Mouse (Mus musculus): Measurements from ENCODE around the gene Dedd2.

Dedd2 gene

DNA sequence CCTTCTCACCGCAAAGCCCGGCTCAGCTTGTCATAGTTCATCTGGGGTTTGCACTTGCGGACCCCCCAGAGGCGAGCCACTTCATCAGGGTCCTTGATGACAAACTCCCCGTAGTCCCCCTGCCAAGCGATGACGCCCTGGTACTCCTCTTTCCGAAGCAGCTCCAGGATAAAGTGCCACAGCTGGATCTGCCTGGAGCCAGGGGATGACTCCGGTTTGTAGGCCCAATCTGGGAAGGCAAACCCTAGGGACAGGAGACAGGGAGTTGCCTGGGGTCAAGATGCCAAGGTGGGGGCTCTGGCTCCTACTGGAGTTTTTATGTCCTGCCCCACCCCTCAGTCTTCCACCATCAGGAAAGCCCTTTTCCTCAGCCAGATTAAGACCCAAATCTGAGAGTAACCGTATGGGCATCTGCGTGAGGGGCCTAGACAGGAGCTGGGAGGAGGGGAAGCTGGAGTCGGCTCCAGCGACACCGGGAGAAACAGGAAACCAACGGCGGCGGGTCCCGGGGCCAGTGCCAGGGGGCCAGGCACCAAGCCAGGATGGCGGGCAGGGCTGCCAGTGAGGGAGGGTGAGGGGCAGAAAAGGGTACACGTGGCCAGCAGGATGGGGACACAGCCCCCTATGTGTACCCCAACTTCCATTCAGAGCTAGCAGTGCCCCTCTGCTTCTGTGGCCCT lies 25.8 kb upstream of the Dedd2 start:
- peak; percentile 82 for DNase-seq

DNA sequence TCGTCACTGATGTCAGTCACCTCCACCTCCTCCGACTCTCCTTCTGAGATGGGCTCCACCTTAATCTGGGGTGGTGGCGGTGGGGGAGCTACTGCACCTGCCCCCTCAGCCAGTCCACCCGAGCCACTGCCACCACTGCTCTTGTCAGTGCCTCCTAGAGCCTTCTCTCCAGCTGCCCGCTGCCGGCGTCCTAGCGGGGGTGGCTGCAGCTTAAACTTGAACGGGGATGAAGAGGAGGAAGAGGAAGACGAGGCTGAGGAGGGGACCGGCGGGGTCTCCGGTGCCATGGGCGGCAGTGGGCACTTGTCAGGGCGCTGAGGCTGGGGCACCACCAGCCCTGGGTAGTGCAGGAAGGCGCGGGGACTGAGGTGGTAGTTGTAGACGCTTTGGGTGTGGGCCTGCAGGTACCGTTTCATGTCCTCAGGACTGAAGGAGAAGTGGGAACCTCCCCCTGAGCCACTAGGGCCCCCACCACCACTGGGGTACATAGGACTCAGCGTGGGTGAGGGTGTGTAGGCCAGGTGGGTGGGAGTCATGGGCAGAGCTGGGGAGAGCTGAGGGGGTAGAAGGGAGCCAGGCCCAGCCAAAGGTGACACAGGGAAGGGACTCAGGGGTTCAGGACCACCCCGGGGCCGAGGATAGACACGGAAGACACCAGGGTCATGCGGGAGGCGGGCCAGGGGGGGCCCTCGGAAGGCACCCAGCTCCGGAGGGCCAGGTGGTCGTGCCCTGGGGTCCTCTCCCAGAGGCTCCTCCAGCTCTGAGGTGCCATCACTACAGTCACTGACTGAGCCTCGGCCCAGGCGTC lies 24.4 kb upstream of the Dedd2 start:
- DNase-seq, result no peak

DNA sequence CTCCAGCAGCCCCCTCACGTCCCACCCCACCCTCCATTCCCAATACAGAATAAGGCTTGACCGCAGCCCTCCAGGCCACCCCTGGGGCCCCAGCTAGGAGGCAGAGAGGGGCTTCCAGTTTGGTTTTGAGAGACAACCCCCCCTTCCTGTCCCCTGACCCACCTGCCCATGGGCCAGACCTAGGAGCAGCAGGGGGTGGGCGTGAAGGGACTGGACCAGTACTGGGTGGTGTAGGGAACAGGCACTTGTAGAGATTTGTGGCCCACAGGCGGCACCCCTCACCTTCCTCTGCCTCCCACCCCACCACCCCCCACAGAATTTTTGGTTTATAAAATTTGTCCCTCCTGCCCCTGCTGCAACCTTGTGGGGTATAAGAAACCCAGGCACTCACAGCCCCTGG lies 22.9 kb upstream of the Dedd2 start:
- no peak for DNase-seq

DNA sequence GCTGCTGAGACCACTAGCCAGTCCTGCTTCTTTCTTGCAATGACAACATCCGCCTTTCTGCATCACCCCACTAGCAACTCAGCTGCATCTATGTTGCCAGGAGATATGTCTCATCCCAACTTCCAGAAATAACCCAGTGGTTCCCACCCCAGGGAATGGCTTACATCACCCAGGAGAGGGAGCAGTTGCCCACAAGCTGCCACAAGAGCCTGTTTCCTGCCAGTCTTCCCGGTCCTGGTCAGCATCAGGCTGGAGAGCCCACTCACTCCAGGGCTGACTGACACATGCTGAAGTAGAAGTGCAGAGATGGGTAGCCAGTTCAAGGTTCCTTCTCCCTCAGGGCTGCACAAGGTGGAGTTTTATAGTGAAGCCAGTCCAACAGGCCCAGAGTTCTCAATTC lies 20.6 kb upstream of the Dedd2 start:
- peak; percentile 91 for DNase-seq

DNA sequence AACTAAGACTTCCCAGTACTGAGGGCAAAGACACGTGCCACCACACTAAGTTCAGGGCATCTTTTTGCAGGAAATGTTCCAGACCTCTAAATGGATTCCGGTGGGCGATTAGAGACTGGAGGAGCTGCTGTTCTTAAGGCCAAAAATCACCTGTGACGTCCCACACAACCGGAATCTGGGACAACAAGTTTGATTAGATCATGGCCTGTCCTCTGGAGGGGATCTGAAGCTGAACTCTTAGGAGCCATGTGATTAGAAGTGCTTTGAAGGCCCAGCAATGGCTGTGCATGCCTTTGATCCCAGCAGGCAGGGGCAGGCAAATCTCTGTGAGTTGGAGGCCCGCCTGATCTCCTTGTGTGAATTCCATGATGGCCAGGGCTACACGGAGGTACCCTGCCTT lies 20.2 kb upstream of the Dedd2 start:
- no peak for DNase-seq

DNA sequence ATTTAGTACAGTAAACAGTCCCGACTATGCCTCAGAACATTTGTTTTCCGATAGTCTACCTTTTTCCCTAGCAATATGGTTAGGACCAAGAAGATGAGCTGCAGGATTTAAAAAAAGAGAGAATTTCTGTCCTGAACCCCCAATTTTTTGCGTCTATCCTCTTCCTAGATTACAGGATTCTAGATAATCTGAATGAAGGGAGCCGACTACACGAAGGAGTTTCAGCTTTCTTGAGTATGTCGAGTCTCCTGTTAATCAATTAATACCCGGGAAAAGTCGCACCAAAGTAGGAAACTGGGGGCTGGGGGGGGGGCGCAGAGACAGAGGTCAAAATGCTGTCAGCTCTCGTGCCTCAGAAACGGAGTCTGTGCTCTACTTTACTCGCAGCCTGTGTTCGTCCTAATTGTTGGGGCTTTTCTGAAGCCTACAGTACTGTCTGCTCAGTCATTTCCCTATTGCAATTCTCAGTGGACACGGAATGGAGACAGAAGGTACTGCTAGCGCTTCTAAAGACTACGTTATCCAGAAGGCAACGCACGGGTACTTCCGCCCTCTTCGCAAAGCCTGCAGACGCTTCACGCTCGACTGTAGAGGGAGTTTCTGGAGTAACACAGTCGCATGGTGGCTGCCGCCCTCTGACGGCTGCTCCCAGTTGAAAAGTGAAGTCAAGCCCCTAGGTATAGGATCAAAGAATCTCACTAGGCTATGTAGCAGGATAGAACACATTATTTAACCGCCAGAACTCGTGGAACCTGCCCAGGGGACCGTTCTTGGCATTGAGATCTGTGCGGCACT lies 18.6 kb upstream of the Dedd2 start:
- peak; percentile 92 for DNase-seq

DNA sequence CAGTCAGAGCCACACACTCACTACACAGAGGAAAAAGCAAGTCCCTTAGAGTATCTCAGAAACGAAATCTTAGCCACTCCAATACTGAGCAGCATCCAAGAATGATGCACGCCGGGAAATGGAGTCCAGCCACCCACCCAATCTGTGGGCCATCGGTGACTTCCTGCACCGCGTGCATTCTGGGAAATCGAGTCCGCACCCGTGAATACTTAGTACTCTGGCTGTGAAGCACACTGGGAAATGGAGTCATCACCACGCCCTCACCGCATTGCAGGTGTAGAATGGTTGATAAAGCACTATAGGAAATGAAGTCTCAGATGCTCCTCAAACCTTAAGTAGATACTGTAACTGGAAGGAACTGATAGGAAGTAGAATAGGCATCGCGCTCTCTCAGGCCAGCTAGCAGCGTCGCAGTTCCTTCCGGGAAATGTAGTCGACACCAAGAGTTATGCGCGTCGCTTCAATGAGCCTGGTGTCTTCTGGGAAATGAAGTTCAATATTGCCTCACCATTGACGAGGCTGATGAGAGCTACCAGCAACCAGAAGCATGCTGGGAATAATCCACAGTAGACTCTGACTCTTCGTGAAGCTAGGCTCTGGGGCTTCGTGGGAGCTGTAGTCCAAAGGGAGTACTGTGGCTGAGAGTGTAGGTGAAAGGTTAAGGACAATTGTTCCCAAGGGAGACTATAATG lies 17.7 kb upstream of the Dedd2 start:
- DNase-seq, result peak; percentile 96

DNA sequence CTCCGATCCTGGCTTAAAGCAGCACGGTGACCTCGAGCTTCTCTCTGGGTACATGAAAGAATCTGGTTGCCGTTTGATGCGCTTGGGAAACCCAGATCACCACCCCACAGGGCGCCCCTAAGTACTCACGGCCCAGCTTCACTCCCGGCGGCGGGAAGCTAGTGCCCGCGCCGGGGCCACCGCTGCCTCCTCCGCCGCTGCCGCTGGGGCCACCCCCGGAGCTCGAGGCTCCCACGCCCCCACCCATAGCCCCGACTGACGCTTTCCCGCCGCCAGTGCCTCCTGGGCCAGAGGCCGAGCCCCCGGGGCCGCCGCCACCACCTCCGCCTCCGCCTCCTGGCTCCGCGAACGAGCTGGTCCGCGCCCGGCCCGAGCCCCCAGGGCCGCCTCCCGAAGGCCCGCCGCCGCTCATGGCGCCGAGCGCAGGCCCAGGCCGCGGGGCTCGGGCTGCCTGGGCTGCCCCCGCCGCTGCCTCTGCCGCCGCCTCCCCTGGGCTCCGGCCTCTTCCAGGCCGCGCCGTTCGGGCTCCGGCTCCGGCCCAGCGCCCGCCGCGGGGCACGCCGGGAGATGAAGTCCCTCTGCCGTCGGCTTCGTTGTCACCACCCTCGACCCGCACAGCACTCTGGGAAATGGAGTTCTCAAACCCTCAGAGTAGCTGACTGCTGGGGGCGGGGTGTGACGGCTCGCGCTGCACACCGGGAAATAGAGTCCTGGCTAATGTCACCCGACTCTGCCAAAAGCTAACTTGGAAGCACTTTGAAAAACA lies 17.0 kb upstream of the Dedd2 start, which contains the start of gene Gsk3a:
Gene Gsk3a, minus strand, starts transcription at position 603 of the 766 bp plus-strand sequence.
- DNase-seq, result peak; percentile 100

DNA sequence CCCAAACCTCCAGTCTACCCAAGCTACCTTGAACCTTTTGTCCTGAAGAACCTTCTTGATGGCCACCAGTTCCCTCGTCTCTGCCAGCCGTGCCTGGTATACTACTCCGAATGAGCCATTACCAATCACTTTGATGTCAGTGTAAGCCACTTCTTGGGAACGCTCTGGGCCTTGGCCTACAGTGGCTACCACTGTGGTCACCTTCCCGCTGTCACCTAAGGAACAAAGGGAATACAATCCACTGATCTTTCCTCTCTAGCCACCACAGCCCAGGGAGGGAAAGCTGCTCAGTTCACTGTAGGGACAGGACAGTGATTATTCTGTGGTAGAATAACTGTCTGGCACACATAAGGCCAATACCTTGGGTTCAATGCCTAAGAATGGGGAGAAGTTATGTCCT lies 15.1 kb upstream of the Dedd2 start:
- DNase-seq, result no peak

DNA sequence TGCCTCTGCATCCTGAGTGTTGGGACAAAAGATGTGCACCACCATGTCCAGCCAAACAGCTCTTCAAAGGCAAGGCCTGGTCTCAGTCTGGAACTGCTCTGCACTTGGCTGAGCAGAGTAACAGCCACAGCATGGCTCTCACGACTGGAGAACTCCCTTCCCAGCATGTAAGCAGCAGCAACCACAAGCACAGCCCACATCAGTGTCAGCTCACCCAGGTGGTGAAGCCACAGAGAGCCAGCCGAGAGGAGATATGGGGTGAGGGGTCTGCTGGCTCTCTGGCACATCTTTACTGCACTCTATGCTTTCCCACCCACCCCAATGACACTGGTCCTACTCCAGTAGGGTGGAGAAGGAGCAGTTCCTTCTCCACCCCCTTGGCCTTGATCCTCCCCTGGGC lies 12.6 kb upstream of the Dedd2 start:
- no peak for DNase-seq

DNA sequence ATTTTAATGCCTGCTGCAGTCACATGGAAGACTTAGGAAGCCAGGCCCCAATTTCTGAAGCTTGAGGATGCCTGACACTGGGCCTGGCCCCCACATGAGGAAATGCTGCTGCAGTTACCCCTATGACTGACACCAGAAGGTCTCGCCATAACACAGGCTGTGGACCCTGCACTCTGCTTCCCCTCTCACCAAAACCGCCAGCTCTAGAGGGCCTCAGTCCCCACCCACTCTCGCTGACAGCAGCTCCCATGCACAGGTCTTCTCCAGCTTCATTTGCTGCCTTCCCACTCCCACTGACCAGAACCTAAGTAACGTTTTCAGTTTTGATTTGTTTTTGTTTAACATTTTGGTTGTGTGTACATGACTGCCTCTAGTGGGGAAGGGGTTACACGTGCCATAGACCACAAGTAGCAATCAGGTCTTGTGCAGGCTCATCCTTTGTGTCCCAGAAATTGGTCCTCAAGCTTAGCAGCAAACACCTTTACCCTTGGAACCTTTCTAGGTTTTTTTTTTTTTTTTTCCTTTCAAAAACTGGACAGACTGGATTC lies 11.8 kb upstream of the Dedd2 start:
- no peak for DNase-seq

DNA sequence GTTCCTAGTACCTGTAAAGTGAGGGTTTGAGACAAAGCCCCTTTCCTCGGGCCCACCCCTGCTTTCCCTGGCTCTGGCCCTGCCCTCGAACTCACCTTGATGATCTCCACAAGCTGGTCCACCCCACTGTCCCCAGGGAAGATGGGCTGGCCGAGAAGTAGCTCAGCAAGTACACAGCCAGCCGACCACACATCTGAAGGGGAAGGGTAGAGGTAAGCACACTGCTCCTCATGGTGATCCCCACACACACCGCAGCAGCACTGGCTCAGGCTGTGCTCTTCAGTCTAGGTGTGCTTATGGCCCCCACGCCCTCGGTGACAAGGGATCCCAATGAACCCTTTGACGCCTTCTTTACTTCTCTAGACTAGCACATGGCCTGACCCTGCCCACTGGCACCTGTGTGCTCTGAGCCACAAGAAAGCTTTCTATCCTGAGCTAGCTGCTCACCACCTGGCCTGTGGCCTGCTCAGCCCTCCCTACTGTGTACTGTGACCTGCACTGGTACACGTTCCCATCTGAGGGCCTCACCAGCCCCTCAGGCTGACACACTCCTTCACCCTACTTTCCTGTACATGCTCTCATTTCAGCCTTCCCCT lies 10.4 kb upstream of the Dedd2 start:
- no peak for DNase-seq

DNA sequence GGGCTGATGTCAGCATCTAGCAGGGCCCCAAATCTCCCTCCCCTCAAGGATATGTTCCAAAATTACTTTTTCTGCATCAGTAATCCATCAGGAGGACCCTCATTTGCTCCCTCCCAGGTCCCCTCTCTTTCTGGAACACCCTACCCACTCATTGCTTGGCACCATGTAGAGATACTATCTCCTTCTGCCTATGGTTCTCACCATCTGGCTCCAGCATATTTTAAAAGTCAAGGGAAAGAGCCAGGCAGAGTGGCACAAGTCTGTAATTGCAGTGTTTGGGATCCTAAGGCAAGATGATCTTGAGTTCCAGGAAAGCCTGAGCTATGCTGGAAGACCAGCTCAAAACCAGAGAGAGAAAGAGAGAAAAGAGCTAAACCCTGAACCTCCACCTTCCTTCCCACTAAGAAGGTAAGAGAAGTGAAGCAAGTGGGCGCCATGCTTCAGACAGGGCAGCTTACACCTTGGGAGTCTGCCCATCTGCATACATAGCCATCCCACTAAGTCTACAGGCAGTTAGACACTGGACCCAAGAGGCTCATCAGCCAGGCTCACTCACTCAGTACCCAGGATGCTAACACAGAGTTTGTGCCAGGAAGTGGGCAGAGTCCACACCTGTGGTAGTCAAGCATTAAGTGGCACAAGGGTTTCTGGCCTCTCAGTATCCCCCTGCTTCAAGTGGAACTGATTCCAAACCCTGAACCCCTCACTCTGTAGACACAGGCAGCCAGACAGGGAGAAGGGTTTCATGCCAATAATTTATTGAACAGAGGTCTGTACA lies 7.3 kb upstream of the Dedd2 start:
- no peak for DNase-seq

DNA sequence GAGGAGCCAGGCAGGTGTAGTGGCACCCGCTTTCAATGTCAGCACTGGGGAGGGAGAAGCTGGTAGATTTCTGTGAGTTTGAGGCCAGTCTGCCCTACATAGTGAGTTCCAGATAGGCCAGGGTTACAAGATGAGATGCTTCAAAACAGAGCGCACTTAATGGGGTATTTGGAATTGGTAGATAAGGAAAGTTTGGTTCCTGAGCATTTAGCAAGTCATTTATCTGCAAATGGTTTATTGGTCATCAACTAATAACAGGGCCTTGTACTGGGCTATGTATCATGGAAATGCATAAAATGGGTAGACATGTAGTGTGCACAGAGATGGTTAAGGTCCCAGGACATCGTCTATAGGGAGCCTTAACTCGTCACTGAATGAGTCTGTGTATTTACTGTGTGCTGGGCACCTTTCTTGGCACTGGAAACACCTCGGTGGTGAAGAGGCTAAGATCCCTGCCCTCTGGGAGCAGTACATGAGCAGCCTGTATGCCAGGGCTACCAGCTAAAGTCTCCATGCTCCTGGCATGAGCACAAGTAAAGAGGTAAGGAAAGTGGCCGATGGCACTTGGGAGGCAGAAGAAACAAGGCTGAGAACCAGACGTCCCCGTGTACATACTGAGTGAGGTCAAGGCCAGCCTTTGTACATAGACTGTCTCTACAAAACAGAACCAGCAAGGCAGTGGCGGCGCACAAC lies 2.0 kb upstream of the Dedd2 start:
- no peak for DNase-seq

DNA sequence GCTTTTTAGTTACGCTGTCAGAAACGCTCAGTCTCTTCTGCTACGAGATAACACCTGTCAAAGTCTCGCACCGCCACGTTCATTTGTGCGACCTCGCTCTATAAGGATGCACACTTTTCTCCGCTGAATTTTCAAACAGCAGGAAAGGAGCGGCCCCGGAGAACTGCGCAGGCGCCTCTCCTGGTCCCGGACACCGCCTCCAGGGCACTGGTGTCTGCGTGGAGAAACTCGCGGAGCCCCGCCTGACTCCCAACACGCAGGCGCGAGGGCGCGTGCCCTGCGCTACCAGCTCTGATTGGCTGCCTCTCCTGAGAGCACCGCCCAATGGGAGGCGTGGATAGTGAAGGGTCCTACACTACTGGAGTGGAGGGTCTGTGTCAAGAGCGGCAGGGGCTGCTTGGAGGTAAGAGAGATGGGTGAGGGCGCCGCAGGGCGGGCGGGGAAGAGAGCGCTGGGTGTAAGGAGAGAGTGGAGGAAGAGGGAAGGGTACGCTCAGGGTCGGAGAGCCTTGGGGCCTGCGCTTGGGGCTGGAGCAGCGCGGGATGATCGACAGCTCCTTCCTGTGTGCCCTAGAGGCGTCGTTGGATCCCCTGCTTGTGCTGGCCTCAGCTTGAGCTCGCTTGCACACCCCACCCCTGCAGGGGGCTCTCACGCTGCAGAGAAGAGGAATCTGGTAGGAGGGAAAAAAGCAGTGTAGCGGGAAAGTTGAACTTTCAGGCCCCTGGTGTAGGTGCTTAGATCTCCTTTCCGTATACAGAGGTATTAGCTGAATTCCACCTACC lies 878 bp upstream of the Dedd2 start, which contains the start of gene Zfp526:
Gene Zfp526, plus strand, starts transcription at position 324 of the 782 bp plus-strand sequence.
- DNase-seq, result peak; percentile 99

DNA sequence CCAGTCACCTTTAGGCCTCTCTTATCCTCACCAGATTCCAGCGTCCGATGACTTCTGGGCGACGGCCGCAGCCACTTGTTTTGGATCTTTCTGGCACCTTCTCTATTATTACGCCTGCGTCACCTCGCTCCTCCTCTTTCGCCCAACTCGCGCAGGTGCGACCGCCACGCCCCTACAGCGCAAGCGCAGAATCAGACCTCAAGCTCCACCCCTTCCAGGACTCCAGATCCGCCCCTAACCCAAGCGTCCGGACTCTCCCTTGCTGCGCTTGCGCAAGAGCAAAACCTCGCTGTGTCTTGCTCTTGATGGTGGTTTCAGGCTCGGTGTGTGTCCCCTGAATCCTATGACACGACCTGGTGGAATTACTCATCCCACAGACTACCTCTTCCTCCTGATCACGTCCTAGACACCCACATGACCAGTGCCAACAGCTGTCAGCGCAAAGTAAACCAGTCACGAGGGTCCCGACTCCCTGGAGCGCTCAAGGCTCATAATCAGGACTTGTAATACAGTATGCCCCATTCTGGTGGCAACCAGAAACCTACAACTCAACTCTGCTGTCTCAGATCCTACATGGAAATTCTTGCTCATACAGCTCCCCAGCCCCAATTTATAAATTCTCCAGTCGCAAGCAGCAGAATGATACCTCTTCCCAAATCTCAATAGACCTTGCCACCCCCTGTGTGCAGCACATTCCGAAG lies 509 bp downstream of the Dedd2 start:
- DNase-seq, result peak; percentile 96

DNA sequence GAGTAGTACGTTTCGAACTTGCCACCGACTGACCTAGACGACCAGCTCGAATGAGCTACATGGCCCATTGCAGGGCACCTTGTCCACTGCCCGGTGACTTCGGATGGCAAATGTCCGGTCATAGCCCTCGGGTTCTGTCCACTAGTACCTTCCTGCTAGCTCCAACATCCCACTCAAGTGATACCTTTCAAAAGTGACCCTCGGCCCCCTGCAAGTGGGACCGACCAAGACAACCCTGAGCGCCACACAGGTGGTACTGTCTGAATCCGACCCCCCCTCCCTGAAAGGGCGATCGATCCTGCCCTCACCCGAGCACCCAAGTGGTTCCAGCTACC lies 1.0 kb downstream of the Dedd2 start:
- DNase-seq, result no peak

DNA sequence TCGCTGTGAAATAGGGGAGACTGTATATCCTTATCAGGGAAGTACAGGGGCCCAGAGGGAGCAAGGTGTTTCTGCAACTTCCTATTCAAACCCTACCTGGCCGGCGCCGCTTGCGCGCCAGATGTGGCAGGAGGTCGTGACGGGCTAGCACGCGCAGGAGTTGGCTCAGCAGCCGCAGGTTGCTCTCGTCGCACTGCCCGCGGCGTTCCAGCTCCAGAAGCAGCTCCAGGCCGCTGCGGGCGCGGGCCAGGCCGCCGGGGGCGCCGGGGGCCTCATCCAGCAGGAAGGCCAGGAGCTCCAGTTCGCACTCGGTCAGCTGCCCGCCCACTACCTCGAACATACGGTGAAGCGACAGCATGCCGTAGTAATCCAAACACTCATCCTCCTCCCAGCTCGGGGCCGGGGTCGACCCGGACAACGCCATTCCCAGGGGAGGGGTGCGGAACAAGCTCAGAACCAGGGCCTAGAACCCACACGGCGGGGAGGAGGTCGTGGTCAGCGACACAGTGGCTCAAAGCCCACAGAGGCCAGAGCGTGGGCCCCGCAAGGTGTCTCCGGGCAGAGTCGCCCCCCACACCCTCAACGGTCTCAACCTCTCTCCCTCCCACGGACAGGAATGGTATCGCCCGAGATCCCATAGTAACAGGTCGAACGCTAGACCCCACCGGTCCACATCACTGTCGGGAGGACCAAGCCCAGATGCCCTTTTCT lies 1.6 kb downstream of the Dedd2 start:
- peak; percentile 45 for DNase-seq

Measured in lung, postnatal 10 days (tissue).